Mouse (Mus musculus): Measurements from ENCODE around the gene Szrd1. TPM values are rescaled to one million over a fixed set of nuclear protein-coding genes. Genes with fewer than 3 reads are reported as not detected.
A peak's percentile ranks its signal among the peaks of the same experiment; 100 is the strongest.

The Szrd1 gene
- total and polyA plus RNA-seq, 2 experiments from 2014 or later, result 17.2 to 60.5 TPM

GRCm38 (mm10) chr4:141131531-141132061 lies 8.0 kb downstream of the Szrd1 start:
- 51% methylated on average over 5 of the region's 5 CpGs for WGBS

GRCm38 (mm10) chr4:141130704-141131342 lies 8.8 kb downstream of the Szrd1 start:
- Histone ChIP-seq H3K4me1 (ENCODE audit: insufficient read depth) (no peaks in the 10 kb centered on the region), H3K4me3 (ENCODE audit: low read depth, low read length) (no peak overlapping the region), H3K9me3 (ENCODE audit: low read length) (no peaks in the 10 kb centered on the region), H3K36me3 (ENCODE audit: insufficient read depth) (no peaks in the 10 kb centered on the region), H3K9ac (no peak overlapping the region), H3K4me2 (ENCODE audit: low read depth) (no peak overlapping the region), H3K27me3 (ENCODE audit: insufficient read depth, low read length) (no peaks in the 10 kb centered on the region), H3K27ac (ENCODE audit: low read depth, low read length) (no peak overlapping the region)
- ATAC-seq (peak; percentile 69), DNase-seq (peak; percentile 58)
- WGBS, result 57% methylated on average over 6 of the region's 6 CpGs
- no peak for TF ChIP-seq CTCF (IDR thresholded peaks at IDR 0.05; ENCODE audit: low read depth)

More at GRCm38 (mm10) chr4:141131531-141132061, 8.0 kb downstream of the Szrd1 start:
- Histone ChIP-seq H3K4me1 (ENCODE audit: insufficient read depth) (no peaks in the 10 kb centered on the region), H3K9me3 (ENCODE audit: low read length) (no peaks in the 10 kb centered on the region), H3K4me2 (ENCODE audit: low read depth) (no peak overlapping the region), H3K4me3 (ENCODE audit: low read depth, low read length) (no peak overlapping the region), H3K27ac (ENCODE audit: low read depth, low read length) (no peak overlapping the region), H3K27me3 (ENCODE audit: insufficient read depth, low read length) (no peaks in the 10 kb centered on the region), H3K36me3 (ENCODE audit: insufficient read depth) (no peaks in the 10 kb centered on the region), H3K9ac (no peak overlapping the region)
- ATAC-seq, result no peak
- DNase-seq, result no peak
- no peak for TF ChIP-seq CTCF (IDR thresholded peaks at IDR 0.05; ENCODE audit: low read depth)

- Histone ChIP-seq H3K4me3 (ENCODE audit: low read depth, low read length) (no peak overlapping the region), H3K36me3 (ENCODE audit: insufficient read depth) (no peaks in the 10 kb centered on the region), H3K9me3 (ENCODE audit: low read length) (no peaks in the 10 kb centered on the region), H3K27me3 (ENCODE audit: insufficient read depth, low read length) (no peaks in the 10 kb centered on the region), H3K27ac (ENCODE audit: low read depth, low read length) (no peak overlapping the region), H3K9ac (no peak overlapping the region), H3K4me2 (ENCODE audit: low read depth) (no peak overlapping the region), H3K4me1 (ENCODE audit: insufficient read depth) (no peaks in the 10 kb centered on the region)
- DNase-seq (no peak), ATAC-seq (no peak)
- WGBS, result 80% methylated on average over 6 of the region's 6 CpGs
- TF ChIP-seq CTCF (IDR thresholded peaks at IDR 0.05; ENCODE audit: low read depth), result no peak
Observed at GRCm38 (mm10) chr4:141129190-141129710, 10.3 kb downstream of the Szrd1 start.

GRCm38 (mm10) chr4:141123065-141123464 lies 16.5 kb downstream of the Szrd1 start:
- Histone ChIP-seq H3K36me3 (ENCODE audit: insufficient read depth) (peaks cover under 1% of the 10 kb centered on the region; the same call in 1 of the 2 replicates), H3K4me2 (ENCODE audit: low read depth) (no peak overlapping the region), H3K27ac (ENCODE audit: low read depth, low read length) (no peak overlapping the region), H3K9ac (no peak overlapping the region), H3K4me1 (ENCODE audit: insufficient read depth) (no peaks in the 10 kb centered on the region), H3K27me3 (ENCODE audit: insufficient read depth, low read length) (no peaks in the 10 kb centered on the region), H3K4me3 (ENCODE audit: low read depth, low read length) (no peak overlapping the region), H3K9me3 (ENCODE audit: low read length) (no peaks in the 10 kb centered on the region)
- ATAC-seq (no peak), DNase-seq (no peak)
- no peak for TF ChIP-seq CTCF (IDR thresholded peaks at IDR 0.05; ENCODE audit: low read depth)
- WGBS, result 25% methylated on average over 1 of the region's 1 CpGs

GRCm38 (mm10) chr4:141122663-141123062 lies 16.9 kb downstream of the Szrd1 start:
- DNase-seq (no peak), ATAC-seq (no peak)
- Histone ChIP-seq H3K9me3 (ENCODE audit: low read length) (no peaks in the 10 kb centered on the region), H3K4me3 (ENCODE audit: low read depth, low read length) (no peak overlapping the region), H3K36me3 (ENCODE audit: insufficient read depth) (peaks cover 5% of the 10 kb centered on the region; the same call in 1 of the 2 replicates), H3K27ac (ENCODE audit: low read depth, low read length) (no peak overlapping the region), H3K4me1 (ENCODE audit: insufficient read depth) (no peaks in the 10 kb centered on the region), H3K9ac (no peak overlapping the region), H3K27me3 (ENCODE audit: insufficient read depth, low read length) (no peaks in the 10 kb centered on the region), H3K4me2 (ENCODE audit: low read depth) (no peak overlapping the region)
- 84% methylated on average over 7 of the region's 7 CpGs for WGBS
- no peak for TF ChIP-seq CTCF (IDR thresholded peaks at IDR 0.05; ENCODE audit: low read depth)

- peak; percentile 85 for ATAC-seq
- Histone ChIP-seq H3K27ac (ENCODE audit: low read depth, low read length) (no peak overlapping the region), H3K9me3 (ENCODE audit: low read length) (no peaks in the 10 kb centered on the region), H3K27me3 (ENCODE audit: insufficient read depth, low read length) (no peaks in the 10 kb centered on the region), H3K4me2 (ENCODE audit: low read depth) (no peak overlapping the region), H3K4me3 (ENCODE audit: low read depth, low read length) (no peak overlapping the region), H3K9ac (no peak overlapping the region), H3K36me3 (ENCODE audit: insufficient read depth) (peaks cover 24% of the 10 kb centered on the region), H3K4me1 (ENCODE audit: insufficient read depth) (no peaks in the 10 kb centered on the region)
- peak; percentile 87 for TF ChIP-seq CTCF (IDR thresholded peaks at IDR 0.05; ENCODE audit: low read depth)
- DNase-seq, result peak; percentile 78
- 21% methylated on average over 11 of the region's 11 CpGs for WGBS
Observed at GRCm38 (mm10) chr4:141120700-141121099, 18.9 kb downstream of the Szrd1 start.

- H3K4me3 ChIP-seq (ENCODE audit: low read depth, low read length), result no peak overlapping the region
- WGBS, result 71% methylated on average over 4 of the region's 4 CpGs
- ATAC-seq (no peak), DNase-seq (no peak)
- H3K4me2 ChIP-seq (ENCODE audit: low read depth), result no peak overlapping the region
- no peak overlapping the region for H3K27ac ChIP-seq (ENCODE audit: low read depth, low read length)
- no peaks in the 10 kb centered on the region for H3K4me1 ChIP-seq (ENCODE audit: insufficient read depth)
- peaks cover 38% of the 10 kb centered on the region for H3K36me3 ChIP-seq (ENCODE audit: insufficient read depth)
- TF ChIP-seq CTCF (IDR thresholded peaks at IDR 0.05; ENCODE audit: low read depth), result no peak
- H3K9ac ChIP-seq, result no peak overlapping the region
- no peaks in the 10 kb centered on the region for H3K9me3 ChIP-seq (ENCODE audit: low read length)
- H3K27me3 ChIP-seq (ENCODE audit: insufficient read depth, low read length), result no peaks in the 10 kb centered on the region
Observed at GRCm38 (mm10) chr4:141118691-141119090, 20.9 kb downstream of the Szrd1 start.
